Mouse (Mus musculus) common myeloid progenitor, adult 5-6 weeks (primary cell): Measurements from ENCODE around the gene Zfp93. TPM values are rescaled to one million over a fixed set of nuclear protein-coding genes. Genes with fewer than 3 reads are reported as not detected.

ENCODE experiments used
- ATAC-seq: replicated peaks from 2 replicates; pipeline ENCODE4 v1.8.0; 2016; ENCODE audit warnings: low read depth, mild to moderate bottlenecking, moderate TSS enrichment, inconsistent platforms; ENCODE audit not compliant: poor library complexity, severe bottlenecking
- total RNA-seq: library from RNA; stranded (forward); fragments of 200-1000, 187-1606 nt; gene quantifications from 2 replicates; pipeline ENCODE4 v1.2.3, GENCODE M21; 2017

Gene Zfp93
- total RNA-seq, 1 experiment from 2014 or later: 4.9 TPM

DNA sequence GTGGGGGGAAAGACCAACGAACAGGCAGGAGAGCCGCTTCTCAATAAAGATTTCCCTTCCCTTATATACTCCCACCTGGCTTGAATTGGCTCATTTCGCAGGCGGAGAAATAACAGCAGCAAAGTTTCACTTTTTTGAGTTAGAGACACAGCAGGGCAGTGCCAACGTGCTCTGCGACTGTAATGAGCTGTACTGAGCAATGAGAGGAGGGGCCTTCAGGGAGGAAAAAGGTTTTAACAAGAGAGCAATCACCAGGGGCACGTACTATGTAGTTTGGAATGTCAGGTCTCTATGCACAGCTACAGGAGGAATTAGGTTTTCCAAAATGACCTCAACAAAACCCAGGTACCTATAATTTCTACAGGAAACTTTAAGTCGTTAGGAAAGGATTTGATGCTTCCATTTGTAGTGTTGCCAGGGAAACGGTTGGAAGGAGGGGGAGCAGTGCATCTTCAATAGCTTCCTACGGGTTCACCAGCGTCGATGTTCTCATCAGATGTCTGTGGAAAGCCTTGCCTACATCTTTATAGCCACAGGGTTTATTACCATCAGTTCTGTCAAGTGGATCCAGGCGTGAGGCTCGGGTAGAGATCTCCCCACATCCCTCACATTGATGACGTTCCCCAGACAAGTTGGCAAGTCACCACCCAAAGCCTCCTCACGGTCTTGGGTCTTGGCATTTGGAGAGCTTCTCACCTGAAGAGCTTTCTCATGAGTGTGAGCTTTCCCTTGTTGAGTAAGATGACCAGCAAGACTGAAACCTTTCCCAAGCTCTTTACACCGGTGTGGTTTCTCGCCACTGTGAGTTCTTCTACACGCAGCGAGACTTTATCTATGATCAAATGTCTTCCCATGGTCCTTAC, 56.3 kb downstream of the Zfp93 start:
- no peak for ATAC-seq

Other genes with a start within 250 kb of the Zfp93 start
- gene Vmn1r183, start 217.2 kb upstream of the Zfp93 start, total RNA-seq: not detected in 2 replicates
- 18.2 and 21.3 TPM in 2 replicates for gene Zfp180, start 188.5 kb upstream of the Zfp93 start, total RNA-seq
- 0.39 and 0.78 TPM in 2 replicates for gene Zfp112, start 158.1 kb upstream of the Zfp93 start, total RNA-seq
- 6.3 and 7.4 TPM in 2 replicates for gene Zfp235, start 136.3 kb upstream of the Zfp93 start, total RNA-seq
- 1.5 and 3.2 TPM in 2 replicates for gene Zfp114, start 95.4 kb upstream of the Zfp93 start, total RNA-seq
- gene Zfp111, start 59.0 kb upstream of the Zfp93 start, total RNA-seq: 12.0 and 26.3 TPM in 2 replicates
- gene Zfp109, start 32.9 kb upstream of the Zfp93 start, total RNA-seq: 9.8 and 14.8 TPM in 2 replicates
- 1.5 and 3.8 TPM in 2 replicates for gene Zfp108, start 15.6 kb upstream of the Zfp93 start, total RNA-seq
- 15.7 and 21.4 TPM in 2 replicates for gene Zfp61, start 30.8 kb downstream of the Zfp93 start, total RNA-seq
- 2.4 and 6.5 TPM in 2 replicates for gene Zfp94, start 46.2 kb downstream of the Zfp93 start, total RNA-seq
- not detected in 2 replicates for gene Tescl, start 63.5 kb downstream of the Zfp93 start, total RNA-seq
- gene Lypd5, start 78.8 kb downstream of the Zfp93 start, total RNA-seq: not detected in 2 replicates
- 70.8 and 84.9 TPM in 2 replicates for gene Kcnn4, start 99.8 kb downstream of the Zfp93 start, total RNA-seq
- gene Smg9, start 129.2 kb downstream of the Zfp93 start, total RNA-seq: 25.2 and 33.1 TPM in 2 replicates
- not detected in 2 replicates for gene Irgc1, start 181.9 kb downstream of the Zfp93 start, total RNA-seq
- gene Plaur, start 192.1 kb downstream of the Zfp93 start, total RNA-seq: 3.6 and 10.2 TPM in 2 replicates
- not detected in 2 replicates for gene Cadm4, start 211.6 kb downstream of the Zfp93 start, total RNA-seq
- 7.0 and 9.0 TPM in 2 replicates for gene Zfp428, start 236.6 kb downstream of the Zfp93 start, total RNA-seq
- gene AC161166.1, start 242.0 kb downstream of the Zfp93 start, total RNA-seq: not detected in 2 replicates